Mouse (Mus musculus): ENCODE data around the gene Gm47985. TPM values are rescaled to one million over a fixed set of nuclear protein-coding genes. Genes with fewer than 3 reads are reported as not detected.
"Not testable (repeated sequence)": the region's sequence is repeated elsewhere in the genome, so short reads cannot be mapped to it uniquely, and the experiment has no call there.

Gm47985 gene
- total RNA-seq (2012; rRNA removed): 0.19 and 0.26 TPM in 2 replicates
- polyA plus RNA-seq (2012; ENCODE audit: insufficient read depth in 1 of 2, insufficient read length in 2 of 2, low read depth in 1 of 2, low replicate concordance in 2 of 2, missing spikeins in 1 of 2): under 1 TPM in 1 of 2 experiments, not detected in 1; 0.25 TPM

DNA sequence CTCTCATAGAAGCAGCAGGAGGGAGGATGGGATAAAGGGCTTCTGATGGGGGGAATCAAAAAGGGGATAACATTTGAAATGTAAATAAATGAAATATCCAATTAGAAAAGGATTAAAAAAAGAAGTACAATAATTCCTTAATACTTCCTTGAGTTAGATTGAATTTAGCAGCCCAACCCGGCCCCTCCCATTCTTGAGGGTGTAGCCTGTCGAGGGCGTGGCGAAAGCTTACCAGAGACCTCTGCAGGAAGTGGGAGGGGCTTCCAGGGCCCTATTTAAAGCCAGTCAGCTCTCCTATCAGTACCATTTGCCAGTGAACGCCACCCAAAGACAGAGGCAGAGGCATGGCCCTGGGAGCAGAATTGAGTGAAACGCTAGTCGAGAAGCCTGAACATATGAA is at the start of gene Gm47985:
TSS of gene Gm47985 (plus strand) at position 272 of the 400 bp plus-strand sequence.
- not testable (repeated sequence) for H3K9ac ChIP-seq (ENCODE audit: control insufficient read depth, low read depth, low read length, poor library complexity, severe bottlenecking); H3K79me2 ChIP-seq (ENCODE audit: control insufficient read depth, insufficient read depth, low read length, poor library complexity); H3K4me3 ChIP-seq (ENCODE audit: control insufficient read depth in 1 of 2, insufficient read depth in 1 of 2, low read depth in 2 of 2, low read length in 2 of 2); H3K9me3 ChIP-seq (replicated peaks; ENCODE audit: insufficient read depth, low read length); H3K27me3 ChIP-seq (ENCODE audit: control insufficient read depth in 1 of 2, insufficient read depth in 2 of 2, low read length in 2 of 2); DNase-seq (ENCODE audit: low read depth, low spot score); H3K27ac ChIP-seq (ENCODE audit: control insufficient read depth, low read depth, low read length)
- Histone ChIP-seq H3K36me3 (ENCODE audit: control insufficient read depth in 1 of 2, insufficient read depth in 2 of 2, low read length in 2 of 2) (peaks cover 0 to 21% of the 10 kb centered on the region in 2 experiments; a peak in 2 of 4 replicates), H3K4me1 (ENCODE audit: control insufficient read depth in 1 of 2, insufficient read depth in 2 of 2, low read length in 2 of 2) (peaks cover 17 to 25% of the 10 kb centered on the region in 2 experiments)

DNA sequence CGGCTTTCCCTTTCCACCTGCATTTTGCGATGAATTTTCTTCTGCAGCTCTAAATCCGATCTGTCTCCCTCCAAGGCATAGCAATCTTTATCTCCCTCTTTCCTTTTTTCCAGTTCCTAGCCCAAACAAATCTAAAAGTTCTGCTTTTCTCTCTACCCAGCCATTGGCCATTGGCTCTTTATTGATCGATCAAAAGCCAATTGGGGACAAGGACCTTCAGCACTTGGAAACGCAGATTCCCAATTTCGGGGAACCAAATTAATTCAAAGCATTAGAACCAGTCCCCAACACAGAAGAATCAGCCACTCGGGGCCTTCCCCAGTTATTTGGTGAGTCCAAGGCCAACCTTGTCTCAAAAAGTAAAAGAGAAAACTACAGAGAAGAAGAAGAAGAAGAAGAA is 49.7 kb upstream of the Gm47985 start:
- peaks cover 10 to 13% of the 10 kb centered on the region in 2 experiments for H3K4me1 ChIP-seq (ENCODE audit: control insufficient read depth in 1 of 2, insufficient read depth in 2 of 2, low read length in 2 of 2)
- H3K4me3 ChIP-seq (ENCODE audit: control insufficient read depth in 1 of 2, insufficient read depth in 1 of 2, low read depth in 2 of 2, low read length in 2 of 2): no peak overlapping the region

DNA sequence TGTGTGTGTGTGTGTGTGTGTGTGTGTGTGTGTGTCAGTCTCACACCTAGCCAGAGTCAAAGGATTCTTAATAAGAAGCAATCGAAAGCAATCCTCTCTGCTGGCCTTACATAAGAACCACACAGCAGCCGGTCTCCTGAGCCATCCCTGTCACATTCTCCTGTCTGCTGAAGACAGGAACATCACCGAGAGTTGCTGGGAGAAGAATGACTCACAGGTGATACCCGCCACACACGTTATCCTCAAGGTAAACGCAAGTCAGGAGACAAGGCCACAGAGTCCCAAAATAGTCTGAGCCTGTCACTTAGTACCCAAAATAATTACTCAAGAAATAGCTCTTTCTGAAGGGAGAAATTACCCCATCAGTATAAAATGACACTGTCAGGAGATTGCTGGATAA is 43.9 kb upstream of the Gm47985 start:
- no peaks in the 10 kb centered on the region for H3K4me1 ChIP-seq (ENCODE audit: control insufficient read depth in 1 of 2, insufficient read depth in 2 of 2, low read length in 2 of 2)
- no peak overlapping the region for H3K27ac ChIP-seq (ENCODE audit: control insufficient read depth, low read depth, low read length)
- no peaks in the 10 kb centered on the region for H3K79me2 ChIP-seq (ENCODE audit: control insufficient read depth, insufficient read depth, low read length, poor library complexity)
- H3K9ac ChIP-seq (ENCODE audit: control insufficient read depth, low read depth, low read length, poor library complexity, severe bottlenecking): no peak overlapping the region
- H3K9me3 ChIP-seq (replicated peaks; ENCODE audit: insufficient read depth, low read length): no peaks in the 10 kb centered on the region
- no peak for DNase-seq (ENCODE audit: low read depth, low spot score)
- H3K36me3 ChIP-seq (ENCODE audit: control insufficient read depth in 1 of 2, insufficient read depth in 2 of 2, low read length in 2 of 2): no peaks in the 10 kb centered on the region
- no peaks in the 10 kb centered on the region for H3K27me3 ChIP-seq (ENCODE audit: control insufficient read depth in 1 of 2, insufficient read depth in 2 of 2, low read length in 2 of 2)
- H3K4me3 ChIP-seq (ENCODE audit: control insufficient read depth in 1 of 2, insufficient read depth in 1 of 2, low read depth in 2 of 2, low read length in 2 of 2): no peak overlapping the region
- TF ChIP-seq MXI1 (IDR thresholded peaks at IDR 0.05; ENCODE audit: low read depth, low read length): no peak
- TF ChIP-seq SIN3A (IDR thresholded peaks at IDR 0.05; ENCODE audit: low read length): no peak
- no peak for TF ChIP-seq RAD21 (IDR thresholded peaks at IDR 0.05; ENCODE audit: low read depth, low read length)
- no peak for TF ChIP-seq JUND (IDR thresholded peaks at IDR 0.05; ENCODE audit: low read depth, low read length)
- TF ChIP-seq GABPA (IDR thresholded peaks at IDR 0.05; ENCODE audit: low read depth, low read length): no peak
- no peak for TF ChIP-seq NRF1 (IDR thresholded peaks at IDR 0.05; ENCODE audit: insufficient read depth, low read depth, low read length, poor library complexity, severe bottlenecking)
- no peak for TF ChIP-seq USF2 (IDR thresholded peaks at IDR 0.05; ENCODE audit: borderline replicate concordance in 1 of 2, insufficient read depth in 1 of 2, low read depth in 1 of 2, low read length in 2 of 2)
- no peak for TF ChIP-seq POLR2AphosphoS2 (IDR thresholded peaks at IDR 0.05; ENCODE audit: low read length)
- TF ChIP-seq MAZ (IDR thresholded peaks at IDR 0.05; ENCODE audit: low read depth, low read length): no peak
- no peak for TF ChIP-seq MAFK (IDR thresholded peaks at IDR 0.05; ENCODE audit: borderline replicate concordance, low read depth, low read length)
- no peak for TF ChIP-seq KAT2A (conservative IDR thresholded peaks at IDR 0.05; ENCODE audit: low read depth, low read length)
- no peak for TF ChIP-seq TCF12 (IDR thresholded peaks at IDR 0.05; ENCODE audit: low read depth, low read length)

More for the DNA sequence above, 49.7 kb upstream of the Gm47985 start:
- Histone ChIP-seq H3K36me3 (ENCODE audit: control insufficient read depth in 1 of 2, insufficient read depth in 2 of 2, low read length in 2 of 2) (peaks cover 0 to 23% of the 10 kb centered on the region in 2 experiments; a peak in 2 of 4 replicates), H3K9ac (ENCODE audit: control insufficient read depth, low read depth, low read length, poor library complexity, severe bottlenecking) (no peak overlapping the region), H3K9me3 (replicated peaks; ENCODE audit: insufficient read depth, low read length) (no peaks in the 10 kb centered on the region), H3K79me2 (ENCODE audit: control insufficient read depth, insufficient read depth, low read length, poor library complexity) (no peaks in the 10 kb centered on the region), H3K27me3 (ENCODE audit: control insufficient read depth in 1 of 2, insufficient read depth in 2 of 2, low read length in 2 of 2) (no peaks in the 10 kb centered on the region), H3K27ac (ENCODE audit: control insufficient read depth, low read depth, low read length) (no peak overlapping the region)
- no peak for DNase-seq (ENCODE audit: low read depth, low spot score)
- TF ChIP-seq UBTF (IDR thresholded peaks at IDR 0.05; ENCODE audit: borderline replicate concordance, insufficient read depth, low read depth, low read length) (no peak), BHLHE40 (IDR thresholded peaks at IDR 0.05; ENCODE audit: borderline replicate concordance, low read depth, low read length) (no peak), NRF1 (IDR thresholded peaks at IDR 0.05; ENCODE audit: insufficient read depth, low read depth, low read length, poor library complexity, severe bottlenecking) (no peak), MAZ (IDR thresholded peaks at IDR 0.05; ENCODE audit: low read depth, low read length) (no peak), MXI1 (IDR thresholded peaks at IDR 0.05; ENCODE audit: low read depth, low read length) (no peak), MAFK (IDR thresholded peaks at IDR 0.05; ENCODE audit: borderline replicate concordance, low read depth, low read length) (no peak), JUND (IDR thresholded peaks at IDR 0.05; ENCODE audit: low read depth, low read length) (no peak), ZC3H11A (IDR thresholded peaks at IDR 0.05; ENCODE audit: low read depth, low read length) (no peak), CTCF (IDR thresholded peaks at IDR 0.05 in 2 of 3, conservative IDR thresholded peaks at IDR 0.05 in 1 of 3; ENCODE audit: control insufficient read depth in 1 of 3, insufficient read depth in 1 of 3, low read depth in 2 of 3, low read length in 3 of 3, poor library complexity in 1 of 3, severe bottlenecking in 1 of 3) (no peak), ZMIZ1 (IDR thresholded peaks at IDR 0.05; ENCODE audit: low read depth, low read length) (no peak), GATA1 (IDR thresholded peaks at IDR 0.05; ENCODE audit: low read depth, low read length) (no peak)
